Mouse (Mus musculus): Measurements from ENCODE around the gene Nipsnap2. TPM values are rescaled to one million over a fixed set of nuclear protein-coding genes. Genes with fewer than 3 reads are reported as not detected.
"Not testable (repeated sequence)": the region's sequence is repeated elsewhere in the genome, so short reads cannot be mapped to it uniquely, and the experiment has no call there.

The Nipsnap2 gene
- polyA plus RNA-seq, 1 experiment from 2014 or later = 98.7 TPM

GRCm38 (mm10) chr5:129742903-129743488 lies 18.1 kb downstream of the Nipsnap2 start:
- H3K9me3 ChIP-seq (ENCODE audit: control insufficient read depth, low read length) = no peaks in the 10 kb centered on the region
- WGBS = 59% methylated on average over 7 of the region's 7 CpGs
- no peak overlapping the region for H3K27ac ChIP-seq (ENCODE audit: low read length)
- no peak overlapping the region for H3K4me3 ChIP-seq (ENCODE audit: low read length)
- H3K9ac ChIP-seq (ENCODE audit: low read length) = no peak overlapping the region
- H3K4me1 ChIP-seq (replicated peaks; ENCODE audit: control insufficient read depth, insufficient read depth, low read length) = no peaks in the 10 kb centered on the region
- peaks cover 25% of the 10 kb centered on the region for H3K36me3 ChIP-seq (ENCODE audit: control insufficient read depth, insufficient read depth, low read length)
- H3K27me3 ChIP-seq (ENCODE audit: control insufficient read depth, insufficient read depth, low read depth, low read length) = no peaks in the 10 kb centered on the region
- no peak overlapping the region for H3K4me2 ChIP-seq (ENCODE audit: low read depth, low read length)
- ATAC-seq (ENCODE audit: low read depth) = no peak

- Histone ChIP-seq H3K9ac (ENCODE audit: low read length) (no peak overlapping the region), H3K4me2 (ENCODE audit: low read depth, low read length) (no peak overlapping the region), H3K27ac (ENCODE audit: low read length) (no peak overlapping the region), H3K36me3 (ENCODE audit: control insufficient read depth, insufficient read depth, low read length) (peaks cover 27% of the 10 kb centered on the region), H3K4me3 (ENCODE audit: low read length) (no peak overlapping the region), H3K27me3 (ENCODE audit: control insufficient read depth, insufficient read depth, low read depth, low read length) (no peaks in the 10 kb centered on the region), H3K9me3 (ENCODE audit: control insufficient read depth, low read length) (no peaks in the 10 kb centered on the region), H3K4me1 (replicated peaks; ENCODE audit: control insufficient read depth, insufficient read depth, low read length) (no peaks in the 10 kb centered on the region)
- no peak for ATAC-seq (ENCODE audit: low read depth)
- WGBS = 14% methylated on average over 6 of the region's 6 CpGs
These were observed 19.2 kb downstream of the Nipsnap2 start for GRCm38 (mm10) chr5:129744050-129744449.

GRCm38 (mm10) chr5:129756886-129757285 lies 32.0 kb downstream of the Nipsnap2 start:
- WGBS = 89% methylated on average over 20 of the region's 20 CpGs
- Histone ChIP-seq H3K27ac (ENCODE audit: low read length) (no peak overlapping the region), H3K27me3 (ENCODE audit: control insufficient read depth, insufficient read depth, low read depth, low read length) (no peaks in the 10 kb centered on the region), H3K9ac (ENCODE audit: low read length) (no peak overlapping the region), H3K36me3 (ENCODE audit: control insufficient read depth, insufficient read depth, low read length) (peaks cover 11% of the 10 kb centered on the region), H3K4me3 (ENCODE audit: low read length) (no peak overlapping the region), H3K4me1 (replicated peaks; ENCODE audit: control insufficient read depth, insufficient read depth, low read length) (no peaks in the 10 kb centered on the region), H3K9me3 (ENCODE audit: control insufficient read depth, low read length) (no peaks in the 10 kb centered on the region), H3K4me2 (ENCODE audit: low read depth, low read length) (no peak overlapping the region)
- ATAC-seq (ENCODE audit: low read depth) = no peak

DNA sequence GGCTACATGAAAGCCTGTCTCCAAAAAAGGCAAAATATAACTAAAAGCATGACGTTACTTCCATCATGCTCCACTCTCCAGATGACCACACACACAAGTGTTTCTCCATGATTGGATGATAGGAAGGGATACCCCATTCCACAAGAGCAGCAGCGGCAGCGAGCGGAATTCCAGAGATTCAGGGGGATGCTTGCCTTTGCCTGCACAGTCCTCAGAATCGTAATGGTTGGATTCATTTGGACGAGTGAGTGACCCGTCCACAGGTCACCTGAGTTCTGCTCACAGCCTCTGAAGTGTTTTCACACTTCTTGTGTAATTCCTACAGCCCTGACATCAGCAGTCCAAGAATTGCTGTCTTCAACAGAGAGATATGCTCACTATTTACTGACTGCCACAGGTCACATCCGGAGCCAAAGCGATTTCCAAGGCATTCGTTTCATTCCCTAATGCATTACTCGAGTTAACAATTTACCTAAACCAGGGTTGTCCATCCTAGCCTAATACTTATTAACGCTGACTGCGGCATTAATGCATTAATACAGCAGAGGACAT lies 35.1 kb downstream of the Nipsnap2 start:
- no peaks in the 10 kb centered on the region for H3K27me3 ChIP-seq (ENCODE audit: control insufficient read depth, insufficient read depth, low read depth, low read length)
- H3K4me3 ChIP-seq (ENCODE audit: low read length) = no peak overlapping the region
- no peak overlapping the region for H3K27ac ChIP-seq (ENCODE audit: low read length)
- no peak overlapping the region for H3K4me2 ChIP-seq (ENCODE audit: low read depth, low read length)
- peaks cover 4% of the 10 kb centered on the region; the same call in 1 of the 2 replicates for H3K36me3 ChIP-seq (ENCODE audit: control insufficient read depth, insufficient read depth, low read length)
- no peaks in the 10 kb centered on the region for H3K4me1 ChIP-seq (replicated peaks; ENCODE audit: control insufficient read depth, insufficient read depth, low read length)
- 76% methylated on average over 13 of the region's 13 CpGs for WGBS
- no peaks in the 10 kb centered on the region for H3K9me3 ChIP-seq (ENCODE audit: control insufficient read depth, low read length)
- ATAC-seq (ENCODE audit: low read depth) = no peak
- H3K9ac ChIP-seq (ENCODE audit: low read length) = no peak overlapping the region

DNA sequence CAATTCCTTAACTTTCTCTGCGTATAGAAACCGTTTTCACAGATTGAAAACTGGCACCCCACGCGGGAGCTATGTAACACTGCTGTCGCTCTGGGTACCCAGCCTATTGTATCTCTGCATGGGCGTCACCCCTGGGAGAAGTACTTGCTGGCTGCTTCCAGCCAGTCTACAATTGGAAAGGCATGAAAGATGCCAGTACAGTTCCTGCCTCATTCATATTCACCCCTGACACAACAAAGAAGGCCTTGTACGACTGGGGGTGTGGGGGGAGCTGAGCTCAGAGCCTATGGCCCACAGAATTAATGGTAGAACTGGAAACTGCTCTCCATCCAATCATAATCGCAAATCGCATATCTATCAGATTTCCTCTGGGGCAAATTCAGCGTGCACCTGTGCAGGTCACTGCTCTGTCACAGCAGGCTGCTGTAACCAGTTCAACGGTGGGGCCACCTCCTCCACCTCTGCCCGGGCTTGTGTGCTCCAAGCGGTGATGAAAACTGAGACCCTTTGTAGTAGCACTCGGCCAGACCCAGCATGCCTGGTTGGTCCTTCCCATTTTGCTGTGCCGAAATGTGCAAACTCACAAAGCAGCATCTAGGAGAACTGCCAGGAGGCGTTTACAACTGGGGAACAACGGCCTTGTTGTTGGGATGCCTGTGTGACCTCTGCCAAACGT lies 37.1 kb downstream of the Nipsnap2 start:
- H3K4me3 ChIP-seq (ENCODE audit: low read length) = no peak overlapping the region
- H3K36me3 ChIP-seq (ENCODE audit: control insufficient read depth, insufficient read depth, low read length) = peaks cover 3% of the 10 kb centered on the region; the same call in 1 of the 2 replicates
- H3K9ac ChIP-seq (ENCODE audit: low read length) = no peak overlapping the region
- no peak overlapping the region for H3K4me2 ChIP-seq (ENCODE audit: low read depth, low read length)
- no peaks in the 10 kb centered on the region for H3K4me1 ChIP-seq (replicated peaks; ENCODE audit: control insufficient read depth, insufficient read depth, low read length)
- no peak for ATAC-seq (ENCODE audit: low read depth)
- no peak overlapping the region for H3K27ac ChIP-seq (ENCODE audit: low read length)
- H3K9me3 ChIP-seq (ENCODE audit: control insufficient read depth, low read length) = no peaks in the 10 kb centered on the region
- 73% methylated on average over 18 of the region's 18 CpGs for WGBS
- no peaks in the 10 kb centered on the region for H3K27me3 ChIP-seq (ENCODE audit: control insufficient read depth, insufficient read depth, low read depth, low read length)

DNA sequence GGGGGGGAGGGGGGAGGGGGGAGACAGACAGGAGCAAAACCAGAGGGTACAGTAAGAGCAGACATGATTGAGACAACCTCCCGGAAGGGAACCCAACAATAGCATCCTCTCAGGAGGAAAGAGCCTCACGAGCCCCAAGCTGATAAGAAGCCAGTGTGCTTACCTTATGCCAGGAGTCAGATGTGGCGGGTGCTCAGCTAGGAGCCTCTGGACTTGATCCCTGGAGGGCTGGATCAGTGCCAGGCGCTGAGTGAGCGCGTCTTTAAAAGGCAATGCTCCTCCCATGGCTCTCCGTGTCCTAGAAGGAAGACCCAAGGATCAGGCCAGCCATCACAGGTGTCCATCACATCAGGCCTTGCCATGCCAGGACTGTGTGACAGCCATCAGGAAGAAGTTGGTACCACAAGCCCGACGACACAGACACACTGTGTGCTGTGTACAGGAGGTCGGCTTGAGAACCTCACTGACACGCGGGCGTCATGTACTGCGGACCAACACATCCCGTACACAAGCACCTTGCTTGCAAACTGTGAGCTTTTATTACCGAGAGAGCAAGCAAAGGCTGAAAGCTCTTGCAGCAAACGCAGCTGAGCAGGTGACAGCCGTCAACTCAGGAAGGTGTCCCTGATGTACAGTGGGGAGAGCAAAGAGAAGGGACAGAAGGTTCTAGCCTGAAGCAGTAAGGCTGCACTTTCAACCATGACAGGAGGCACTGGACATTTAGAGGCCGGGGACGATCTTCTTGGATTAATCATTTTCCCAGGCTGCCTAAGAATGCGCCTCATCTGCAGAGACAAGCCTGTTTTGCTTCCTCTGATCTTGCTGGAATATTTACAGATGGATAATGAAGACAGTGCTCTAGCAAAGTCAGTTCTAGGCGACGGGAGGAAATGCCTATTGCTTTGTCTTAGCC lies 45.8 kb downstream of the Nipsnap2 start:
- Histone ChIP-seq H3K9me3 (ENCODE audit: control insufficient read depth, low read length) (no peaks in the 10 kb centered on the region), H3K9ac (ENCODE audit: low read length) (no peak overlapping the region), H3K4me2 (ENCODE audit: low read depth, low read length) (no peak overlapping the region), H3K4me1 (replicated peaks; ENCODE audit: control insufficient read depth, insufficient read depth, low read length) (no peaks in the 10 kb centered on the region), H3K27ac (ENCODE audit: low read length) (no peak overlapping the region), H3K27me3 (ENCODE audit: control insufficient read depth, insufficient read depth, low read depth, low read length) (no peaks in the 10 kb centered on the region), H3K36me3 (ENCODE audit: control insufficient read depth, insufficient read depth, low read length) (no peaks in the 10 kb centered on the region), H3K4me3 (ENCODE audit: low read length) (no peak overlapping the region)
- 71% methylated on average over 23 of the region's 23 CpGs for WGBS
- ATAC-seq (ENCODE audit: low read depth) = 0 out of 2 replicates have a peak, but pooled peaks have one; percentile 15

DNA sequence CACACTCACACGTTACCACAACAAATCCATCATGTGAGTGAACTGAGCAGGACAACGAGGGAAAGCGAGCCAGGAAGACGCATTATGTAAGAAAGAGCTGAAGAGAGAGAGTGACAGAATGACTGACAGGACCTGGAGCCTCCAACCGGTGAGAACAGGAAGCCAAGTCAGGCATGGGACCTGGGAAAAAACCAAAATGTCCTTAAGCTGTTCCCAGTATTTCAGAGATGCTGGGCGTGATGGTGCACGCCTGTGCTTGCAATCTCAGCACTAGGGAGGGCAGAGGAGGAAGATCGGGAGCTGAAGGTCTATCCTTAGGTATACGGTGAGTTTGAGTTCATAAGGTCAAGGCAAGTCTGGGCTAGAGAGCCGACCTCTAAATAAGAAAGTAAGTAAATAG lies 47.6 kb downstream of the Nipsnap2 start:
- H3K9me3 ChIP-seq (ENCODE audit: control insufficient read depth, low read length) = no peaks in the 10 kb centered on the region
- H3K36me3 ChIP-seq (ENCODE audit: control insufficient read depth, insufficient read depth, low read length) = no peaks in the 10 kb centered on the region
- ATAC-seq (ENCODE audit: low read depth) = no peak
- H3K4me3 ChIP-seq (ENCODE audit: low read length) = no peak overlapping the region
- no peaks in the 10 kb centered on the region for H3K4me1 ChIP-seq (replicated peaks; ENCODE audit: control insufficient read depth, insufficient read depth, low read length)
- no peak overlapping the region for H3K9ac ChIP-seq (ENCODE audit: low read length)
- 80% methylated on average over 10 of the region's 10 CpGs for WGBS
- H3K27me3 ChIP-seq (ENCODE audit: control insufficient read depth, insufficient read depth, low read depth, low read length) = no peaks in the 10 kb centered on the region
- no peak overlapping the region for H3K27ac ChIP-seq (ENCODE audit: low read length)
- H3K4me2 ChIP-seq (ENCODE audit: low read depth, low read length) = no peak overlapping the region

GRCm38 (mm10) chr5:129773330-129773729 lies 48.5 kb downstream of the Nipsnap2 start:
- H3K27ac ChIP-seq (ENCODE audit: low read length); H3K9ac ChIP-seq (ENCODE audit: low read length); H3K4me2 ChIP-seq (ENCODE audit: low read depth, low read length); H3K9me3 ChIP-seq (ENCODE audit: control insufficient read depth, low read length); H3K4me1 ChIP-seq (replicated peaks; ENCODE audit: control insufficient read depth, insufficient read depth, low read length); H3K36me3 ChIP-seq (ENCODE audit: control insufficient read depth, insufficient read depth, low read length); H3K4me3 ChIP-seq (ENCODE audit: low read length); H3K27me3 ChIP-seq (ENCODE audit: control insufficient read depth, insufficient read depth, low read depth, low read length); ATAC-seq (ENCODE audit: low read depth): not testable (repeated sequence)
- 80% methylated on average over 4 of the region's 4 CpGs for WGBS

GRCm38 (mm10) chr5:129774661-129775060 lies 49.8 kb downstream of the Nipsnap2 start:
- H3K4me1 ChIP-seq (replicated peaks; ENCODE audit: control insufficient read depth, insufficient read depth, low read length) = peaks cover 5% of the 10 kb centered on the region; the same call in 1 of the 2 replicates
- no peak overlapping the region for H3K9ac ChIP-seq (ENCODE audit: low read length)
- no peaks in the 10 kb centered on the region for H3K27me3 ChIP-seq (ENCODE audit: control insufficient read depth, insufficient read depth, low read depth, low read length)
- no peak for ATAC-seq (ENCODE audit: low read depth)
- H3K27ac ChIP-seq (ENCODE audit: low read length) = no peak overlapping the region
- H3K9me3 ChIP-seq (ENCODE audit: control insufficient read depth, low read length) = no peaks in the 10 kb centered on the region
- WGBS = 82% methylated on average over 3 of the region's 3 CpGs
- no peak overlapping the region for H3K4me2 ChIP-seq (ENCODE audit: low read depth, low read length)
- no peaks in the 10 kb centered on the region for H3K36me3 ChIP-seq (ENCODE audit: control insufficient read depth, insufficient read depth, low read length)
- no peak overlapping the region for H3K4me3 ChIP-seq (ENCODE audit: low read length)

Data from lung, embryonic 16.5 days (tissue).